18 mouse cellular contexts compared by ENCODE assay signal in genomic region chr4:97991880-97992279, GRCm38 (mm10).
DNase-seq lines count a peak whose midpoint lies in the region; TF ChIP-seq lines count a peak whose summit lies in the region.
"Had no signal": no experiment of that assay in that cellular context is flagged by ENCODE, and none has a peak within 500 bp of the region (broad histone marks: within the 10 kb centered on the region; RNA-seq: fewer than 3 reads in every experiment).

No protein-coding gene starts in this region.

- peak overlapping the region; percentile 24 for H3K27ac ChIP-seq in gastrocnemius, adult 2 months
- H3K27ac ChIP-seq in liver, adult 2 months (replicated peaks; ENCODE audit: insufficient read depth, low read depth, low read length) = no peak overlapping the region
- H3K27ac ChIP-seq: embryonic facial prominence, embryonic 15.5 days; forebrain, embryonic 10.5 days; heart, adult 2 months; hindbrain, embryonic 12.5 days had no signal

- no peaks in the 10 kb centered on the region for H3K27me3 ChIP-seq in liver, adult 2 months (ENCODE audit: control insufficient read depth, insufficient read depth, low read length)
- H3K27me3 ChIP-seq: embryonic facial prominence, embryonic 15.5 days; hindbrain, embryonic 12.5 days had no signal

- no peak for TF ChIP-seq CTCF in gastrocnemius, adult 2 months (IDR thresholded peaks at IDR 0.05)
- no peak for TF ChIP-seq CTCF in liver, adult 2 months (IDR thresholded peaks at IDR 0.05; ENCODE audit: low read depth, low read length)

- no peak overlapping the region for H3K9ac ChIP-seq in liver, adult 2 months (ENCODE audit: low read depth, low read length)
- H3K9ac ChIP-seq: embryonic facial prominence, embryonic 15.5 days; hindbrain, embryonic 12.5 days had no signal

- H3K4me3 ChIP-seq in gastrocnemius, adult 2 months = no peak overlapping the region
- H3K4me3 ChIP-seq in liver, adult 2 months (ENCODE audit: insufficient read depth, low read depth, low read length) = no peak overlapping the region
- H3K4me3 ChIP-seq: embryonic facial prominence, embryonic 15.5 days; erythroblast, embryonic 14.5 days; forebrain, embryonic 10.5 days; heart, adult 2 months; hindbrain, embryonic 12.5 days had no signal

- no peak for TF ChIP-seq POLR2A in liver, adult 2 months (IDR thresholded peaks at IDR 0.05; ENCODE audit: extremely low read depth, insufficient read depth, low read length)

- intact Hi-C loops in gastrocnemius, adult 2 months (cut with DNase I) = no loop called here
- intact Hi-C loops in gastrocnemius, postnatal 14 days (cut with DNase I; ENCODE audit: low total_unique reads) = no loop called here

- DNase-seq in adrenal gland, adult (ENCODE audit: inconsistent age in 2 of 2, low spot score in 1 of 2) = peak; percentile 30 to 75
- no peak for DNase-seq in adrenal gland, postnatal 10 days
- DNase-seq in gastrocnemius, adult 2 months = no peak
- DNase-seq in gastrocnemius, postnatal 14 days = no peak
- DNase-seq in liver, adult 2 months (ENCODE audit: extremely low read depth, low read depth, low spot score) = peak; percentile 81
- no peak for DNase-seq in liver
- peak; percentile 31 for DNase-seq in embryo, embryonic 9.5 days (ENCODE audit: extremely low spot score)
- no peak for DNase-seq in ovary, postnatal 36 days (ENCODE audit: low spot score)
- DNase-seq: adrenal gland, postnatal 25 days; cerebellum, adult 2 months; cerebellum, postnatal 10 days; heart, adult 2 months; heart, postnatal 10 days; heart, postnatal 4 days had no signal

- no peaks in the 10 kb centered on the region; the same call in 1 of the 2 replicates for H3K36me3 ChIP-seq in liver, adult 2 months (ENCODE audit: control insufficient read depth, insufficient read depth, low read length)
- H3K36me3 ChIP-seq: embryonic facial prominence, embryonic 15.5 days; forebrain, embryonic 10.5 days; hindbrain, embryonic 12.5 days had no signal

- peaks cover 12% of the 10 kb centered on the region; the same call in 1 of the 2 replicates for H3K79me2 ChIP-seq in liver, adult 2 months (ENCODE audit: control insufficient read depth, insufficient read depth, low read length)

- WGBS in liver, adult 2 months = 30% methylated on average over 3 of the region's 3 CpGs

- peaks cover 18% of the 10 kb centered on the region for H3K4me1 ChIP-seq in liver, adult 2 months (ENCODE audit: control insufficient read depth, insufficient read depth, low read length)

Comparison
In these comparisons a context has a peak if more than half of its experiments do, and no peak if none do; other contexts are left out.
1. DNase-seq: peak in adrenal gland, adult (2 of 2), liver, adult 2 months (single experiment) and embryo, embryonic 9.5 days (single experiment); none in adrenal gland, postnatal 10 days (single experiment), gastrocnemius, adult 2 months (single experiment), gastrocnemius, postnatal 14 days (single experiment), liver (single experiment) and ovary, postnatal 36 days (single experiment).